Mouse (Mus musculus) bone marrow macrophage, adult 2 months (primary cell): ENCODE data around the gene Foxc2.

ENCODE experiments used
- CTCF ChIP-seq: IDR thresholded peaks from 2 replicates; pipeline ENCODE4 v1.5.1; 2012; ENCODE audit warnings: low read depth, mild to moderate bottlenecking, low read length, moderate library complexity
- POLR2A ChIP-seq: IDR thresholded peaks from 2 replicates; pipeline ENCODE4 v1.6.1; 2012; ENCODE audit warnings: mild to moderate bottlenecking, low read depth, low read length, borderline replicate concordance

DNA sequence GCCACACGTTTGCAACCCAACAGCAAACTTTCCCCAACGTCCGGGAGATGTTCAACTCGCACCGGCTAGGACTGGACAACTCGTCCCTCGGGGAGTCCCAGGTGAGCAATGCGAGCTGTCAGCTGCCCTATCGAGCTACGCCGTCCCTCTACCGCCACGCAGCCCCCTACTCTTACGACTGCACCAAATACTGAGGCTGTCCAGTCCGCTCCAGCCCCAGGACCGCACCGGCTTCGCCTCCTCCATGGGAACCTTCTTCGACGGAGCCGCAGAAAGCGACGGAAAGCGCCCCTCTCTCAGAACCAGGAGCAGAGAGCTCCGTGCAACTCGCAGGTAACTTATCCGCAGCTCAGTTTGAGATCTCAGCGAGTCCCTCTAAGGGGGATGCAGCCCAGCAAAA is 1.9 kb downstream of the Foxc2 start:
- TF ChIP-seq POLR2A (no peak), CTCF (no peak)
